Mouse (Mus musculus): ENCODE data around the gene St3gal5.
A peak's percentile ranks its signal among the peaks of the same experiment; 100 is the strongest.

The St3gal5 gene

GRCm38 (mm10) chr6:72162155-72162890 lies 64.9 kb downstream of the St3gal5 start:
- no peak for DNase-seq (ENCODE audit: low read depth, low spot score)

- DNase-seq (ENCODE audit: low read depth, low spot score) = peak; percentile 60
These were observed 67.2 kb downstream of the St3gal5 start for GRCm38 (mm10) chr6:72164321-72165275.

- DNase-seq (ENCODE audit: low read depth, low spot score) = no peak
These were observed 68.5 kb downstream of the St3gal5 start for GRCm38 (mm10) chr6:72165907-72166306.

- DNase-seq (ENCODE audit: low read depth, low spot score) = no peak
These were observed 74.0 kb downstream of the St3gal5 start for GRCm38 (mm10) chr6:72171391-72171790.

- DNase-seq (ENCODE audit: low read depth, low spot score) = no peak
These were observed 76.0 kb downstream of the St3gal5 start for GRCm38 (mm10) chr6:72173350-72173749.

GRCm38 (mm10) chr6:72175419-72175818 lies 78.0 kb downstream of the St3gal5 start:
- no peak for DNase-seq (ENCODE audit: low read depth, low spot score)

GRCm38 (mm10) chr6:72176004-72176403 lies 78.6 kb downstream of the St3gal5 start:
- no peak for DNase-seq (ENCODE audit: low read depth, low spot score)

- DNase-seq (ENCODE audit: low read depth, low spot score) = no peak
These were observed 80.0 kb downstream of the St3gal5 start for GRCm38 (mm10) chr6:72177417-72177816.

GRCm38 (mm10) chr6:72179006-72179405 lies 81.6 kb downstream of the St3gal5 start:
- DNase-seq (ENCODE audit: low read depth, low spot score) = no peak

GRCm38 (mm10) chr6:72179562-72180502 lies 82.4 kb downstream of the St3gal5 start:
- DNase-seq (ENCODE audit: low read depth, low spot score) = no peak

GRCm38 (mm10) chr6:72184576-72184975 lies 87.2 kb downstream of the St3gal5 start:
- no peak for DNase-seq (ENCODE audit: low read depth, low spot score)

GRCm38 (mm10) chr6:72185893-72186490 lies 88.6 kb downstream of the St3gal5 start:
- peak; percentile 40 for DNase-seq (ENCODE audit: low read depth, low spot score)

GRCm38 (mm10) chr6:72186809-72187208 lies 89.4 kb downstream of the St3gal5 start:
- DNase-seq (ENCODE audit: low read depth, low spot score) = no peak

- DNase-seq (ENCODE audit: low read depth, low spot score) = no peak
These were observed 91.9 kb downstream of the St3gal5 start for GRCm38 (mm10) chr6:72189061-72189863.

- DNase-seq (ENCODE audit: low read depth, low spot score) = no peak
These were observed 92.7 kb downstream of the St3gal5 start for GRCm38 (mm10) chr6:72190120-72190519.

GRCm38 (mm10) chr6:72190577-72190976 lies 93.2 kb downstream of the St3gal5 start:
- no peak for DNase-seq (ENCODE audit: low read depth, low spot score)

- DNase-seq (ENCODE audit: low read depth, low spot score) = no peak
These were observed 99.3 kb downstream of the St3gal5 start for GRCm38 (mm10) chr6:72196660-72197059.

GRCm38 (mm10) chr6:72197515-72197914 lies 100.1 kb downstream of the St3gal5 start:
- DNase-seq (ENCODE audit: low read depth, low spot score) = no peak

GRCm38 (mm10) chr6:72200595-72201256 lies 103.3 kb downstream of the St3gal5 start:
- DNase-seq (ENCODE audit: low read depth, low spot score) = no peak

- DNase-seq (ENCODE audit: low read depth, low spot score) = no peak
These were observed 105.3 kb downstream of the St3gal5 start for GRCm38 (mm10) chr6:72202732-72203131.
